Mouse (Mus musculus): ENCODE data around the gene Pcnx. TPM values are rescaled to one million over a fixed set of nuclear protein-coding genes. Genes with fewer than 3 reads are reported as not detected.

Pcnx gene
- polyA plus RNA-seq (2012; rRNA removed), result 48.9 and 52.6 TPM in 2 replicates

DNA sequence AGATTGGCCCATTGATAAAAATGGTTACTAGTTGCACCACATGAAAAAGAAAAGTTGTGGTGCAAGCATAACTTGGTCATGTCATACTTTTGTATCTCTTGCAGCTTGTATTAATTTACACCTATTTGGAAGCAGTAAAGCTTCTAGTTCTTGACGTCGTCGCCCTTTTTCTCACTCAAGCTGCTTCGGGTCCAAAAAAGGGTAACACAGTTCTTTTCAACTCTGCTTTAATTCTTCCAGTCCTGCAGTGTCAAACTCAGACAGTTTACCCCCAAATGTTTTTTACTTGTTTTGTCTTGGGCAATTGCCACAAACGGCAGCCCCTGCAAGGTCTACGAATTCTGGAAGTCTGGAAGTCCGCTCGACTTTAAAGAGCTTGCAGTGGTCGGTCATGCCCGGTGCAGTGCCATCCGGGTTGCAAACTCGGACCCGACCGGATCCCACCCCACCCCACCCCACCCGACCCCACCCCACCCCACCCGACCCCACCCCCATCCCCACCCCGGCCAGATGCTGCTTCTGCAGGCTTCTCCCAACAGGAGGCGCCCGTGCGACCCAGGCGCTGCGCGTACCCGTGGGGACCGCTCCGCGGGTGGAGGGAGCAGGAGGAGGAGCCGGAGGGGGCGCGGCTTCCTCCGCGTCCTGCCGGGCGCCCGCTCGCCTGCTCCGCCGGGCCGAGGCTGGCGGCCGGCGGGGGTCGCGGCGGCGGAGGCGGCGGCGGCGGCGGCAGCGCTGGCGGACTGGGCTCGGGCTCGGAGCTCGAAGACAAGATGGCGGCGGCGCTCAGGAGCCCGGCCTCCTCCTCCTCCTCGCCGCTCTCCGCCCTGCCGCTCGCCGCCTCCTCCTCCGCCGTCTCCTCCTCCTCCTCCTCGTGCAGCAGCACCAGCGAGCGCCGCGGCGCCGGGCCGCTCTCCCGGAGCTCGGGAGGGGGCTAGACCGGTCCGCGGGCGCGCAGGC is at the start of gene Pcnx:
TSS of gene Pcnx (plus strand) at position 673 of the 957 bp plus-strand sequence.

Other genes with a start within 250 kb of the Pcnx start
- gene Ttc9, start 228.8 kb upstream of the Pcnx start, polyA plus RNA-seq (2012; rRNA removed), result 15.0 and 16.7 TPM in 2 replicates
- gene Map3k9, start 78.8 kb upstream of the Pcnx start, polyA plus RNA-seq (2012; rRNA removed), result 13.7 and 14.9 TPM in 2 replicates